Comparison of ENCODE assay signal across 10 mouse cellular contexts in the genomic region with DNA sequence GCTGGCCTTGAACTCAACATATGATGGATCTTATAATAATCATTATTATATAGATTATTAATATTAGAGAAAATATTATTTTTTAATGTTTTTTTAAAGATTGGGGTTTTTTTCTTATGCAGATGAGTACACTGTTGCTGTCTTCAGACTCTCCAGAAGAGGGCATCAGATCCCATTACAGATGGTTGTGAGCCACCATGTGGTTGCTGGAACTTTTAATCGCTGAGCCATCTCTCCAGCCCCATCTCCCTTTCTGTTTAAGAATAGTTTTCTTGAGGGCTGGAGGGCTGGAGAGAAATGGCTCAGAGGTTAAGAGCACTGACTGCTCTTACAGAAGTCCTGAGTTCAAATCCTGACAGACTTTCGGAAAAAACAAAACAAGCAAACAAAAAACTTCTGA. TPM values are rescaled to one million over a fixed set of nuclear protein-coding genes. Genes with fewer than 3 reads are reported as not detected.
DNase-seq lines count a peak whose midpoint lies in the region; TF ChIP-seq lines count a peak whose summit lies in the region.
"Had no signal": no experiment of that assay in that cellular context is flagged by ENCODE, and none has a peak within 500 bp of the region (broad histone marks: within the 10 kb centered on the region; RNA-seq: fewer than 3 reads in every experiment).

No protein-coding gene starts in this region.

- no peaks in the 10 kb centered on the region for H3K36me3 ChIP-seq in ES-E14 (ENCODE audit: control insufficient read depth, insufficient read depth, low read length, poor library complexity, severe bottlenecking)
- H3K36me3 ChIP-seq: hindbrain, embryonic 15.5 days; neural tube, embryonic 12.5 days had no signal

- H3K9ac ChIP-seq in ES-E14 (ENCODE audit: insufficient read depth, low read depth, low read length, poor library complexity, severe bottlenecking) = no peak overlapping the region
- H3K9ac ChIP-seq: hindbrain, embryonic 15.5 days; neural tube, embryonic 12.5 days had no signal

- in situ Hi-C loops in ES-E14 (cut with MboI; ENCODE audit: low sequenced_read_pairs in 2 of 2, unreplicated experiment in 2 of 2) = no loop called here

- DNase-seq in kidney, adult 9 months = peak; percentile 52
- no peak for DNase-seq in kidney, adult 11 months
- DNase-seq in B cell, adult 2 months = peak; percentile 55 to 64
- no peak for DNase-seq in ES-E14 (ENCODE audit: low read depth, low spot score)
- no peak for DNase-seq in lung, adult 2 months
- DNase-seq in urinary bladder, postnatal 4 days (ENCODE audit: low spot score in 2 of 2) = no peak
- DNase-seq in left cerebral cortex, postnatal 36 days (ENCODE audit: low spot score in 2 of 2) = no peak

- intact Hi-C loops in left cerebral cortex, postnatal 36 days (cut with DNase I) = loop anchor here (10.0 kb wide), 1 partner anchor 173 kb away; no protein-coding TSS in a partner anchor

- 41% methylated on average over 2 of the region's 2 CpGs for WGBS in lung, adult 2 months

- H3K9me3 ChIP-seq in ES-E14 (ENCODE audit: control insufficient read depth, insufficient read depth, low read depth, low read length) = no peaks in the 10 kb centered on the region
- H3K9me3 ChIP-seq: hindbrain, embryonic 15.5 days; neural tube, embryonic 12.5 days had no signal

- 0 out of 2 replicates have a peak, but pooled peaks have one; percentile 17 for TF ChIP-seq CTCF in lung, adult 2 months (IDR thresholded peaks at IDR 0.05; ENCODE audit: insufficient read depth, low read length)

- TF ChIP-seq POLR2A in lung, adult 2 months (IDR thresholded peaks at IDR 0.05; ENCODE audit: borderline replicate concordance, extremely low read depth, low read depth, low read length) = no peak

- no peak overlapping the region for H3K4me3 ChIP-seq in ES-E14 (ENCODE audit: insufficient read depth in 1 of 2, low read depth in 1 of 2, low read length in 2 of 2, poor library complexity in 1 of 2, severe bottlenecking in 1 of 2)
- no peak overlapping the region for H3K4me3 ChIP-seq in lung, adult 2 months (replicated peaks; ENCODE audit: extremely low read depth, low read depth, low read length)
- H3K4me3 ChIP-seq: hindbrain, embryonic 15.5 days; neural tube, embryonic 12.5 days had no signal

- H3K4me1 ChIP-seq in ES-E14 (ENCODE audit: control insufficient read depth in 2 of 2, insufficient read depth in 2 of 2, low read length in 2 of 2, poor library complexity in 1 of 2) = peaks cover 0 to 3% of the 10 kb centered on the region in 2 experiments; a peak in 2 of 4 replicates
- no peaks in the 10 kb centered on the region for H3K4me1 ChIP-seq in lung, adult 2 months (ENCODE audit: control insufficient read depth, insufficient read depth, low read length)
- H3K4me1 ChIP-seq: hindbrain, embryonic 15.5 days; neural tube, embryonic 12.5 days had no signal

- H3K27ac ChIP-seq in ES-E14 (ENCODE audit: insufficient read depth, low read depth, low read length, poor library complexity, severe bottlenecking) = no peak overlapping the region
- H3K27ac ChIP-seq: hindbrain, embryonic 15.5 days; neural tube, embryonic 12.5 days had no signal

TF ChIP-seq in ES-E14, 5 proteins besides CTCF, POLR2A, EP300 and RAD21:
- TF ChIP-seq ZC3H11A (IDR thresholded peaks at IDR 0.05; ENCODE audit: borderline replicate concordance, low read depth, low read length) (peak; percentile 31; the same call in 1 of the 2 replicates), HCFC1 (IDR thresholded peaks at IDR 0.05; ENCODE audit: borderline replicate concordance, insufficient read depth, low read length) (no peak), ZNF384 (IDR thresholded peaks at IDR 0.05; ENCODE audit: low read depth, low read length) (peak; percentile 57; the same call in 1 of the 2 replicates), MAFK (IDR thresholded peaks at IDR 0.05; ENCODE audit: insufficient read depth, low read depth, low read length) (0 out of 2 replicates have a peak, but pooled peaks have one; percentile 11), CHD2 (IDR thresholded peaks at IDR 0.05; ENCODE audit: low read depth, low read length) (no peak)

RNA-seq across cellular contexts. Expression of a gene that starts 4.5 kb away (rescaled TPM):
- 823 and 1,116 TPM in 2 replicates for total RNA-seq in ES-E14 (2012; rRNA removed)
- polyA plus RNA-seq in lung, adult 2 months (2012; rRNA removed) = 804 and 834 TPM in 2 replicates
- 100 to 1,000 TPM; 507 to 583 TPM for total RNA-seq in left cerebral cortex, postnatal 36 days (2021)

RNA-seq across cellular contexts. Expression of a gene that starts 8.7 kb away (rescaled TPM):
- 0.67 and 1.0 TPM in 2 replicates for total RNA-seq in ES-E14 (2012; rRNA removed)
- 7.7 TPM in 1 of 2 replicates, not detected in the other for polyA plus RNA-seq in lung, adult 2 months (2012; rRNA removed)
- 1 to 10 TPM; 5.5 to 5.6 TPM for total RNA-seq in left cerebral cortex, postnatal 36 days (2021)

RNA-seq across cellular contexts. Expression of a gene that starts 16.9 kb away (rescaled TPM):
- 1.0 and 1.9 TPM in 2 replicates for total RNA-seq in ES-E14 (2012; rRNA removed)
- polyA plus RNA-seq in lung, adult 2 months (2012; rRNA removed) = 0.62 and 1.3 TPM in 2 replicates
- total RNA-seq in left cerebral cortex, postnatal 36 days (2021) = 1 to 10 TPM; 1.2 to 2.0 TPM
- polyA plus RNA-seq: neural tube, embryonic 12.5 days; stomach, embryonic 14.5 days had no signal

RNA-seq across cellular contexts. Expression of a gene that starts 21.8 kb away (rescaled TPM):
- total RNA-seq in ES-E14 (2012; rRNA removed) = 2.4 and 6.9 TPM in 2 replicates
- 0.10 and 0.31 TPM in 2 replicates for polyA plus RNA-seq in lung, adult 2 months (2012; rRNA removed)
- total RNA-seq in left cerebral cortex, postnatal 36 days (2021) = 10 to 100 TPM; 38.5 to 46.7 TPM

RNA-seq across cellular contexts. Expression of a gene that starts 23.6 kb away (rescaled TPM):
- 77.2 and 87.1 TPM in 2 replicates for total RNA-seq in ES-E14 (2012; rRNA removed)
- 51.2 and 58.8 TPM in 2 replicates for polyA plus RNA-seq in lung, adult 2 months (2012; rRNA removed)
- total RNA-seq in left cerebral cortex, postnatal 36 days (2021) = 10 to 100 TPM; 53.5 to 63.2 TPM

Comparison
In these comparisons a context has a peak if more than half of its experiments do, and no peak if none do; other contexts are left out.
1. DNase-seq: peak in kidney, adult 9 months (single experiment) and B cell, adult 2 months (2 of 2); none in kidney, adult 11 months (single experiment), ES-E14 (single experiment), lung, adult 2 months (single experiment), urinary bladder, postnatal 4 days (0 of 2) and left cerebral cortex, postnatal 36 days (0 of 2).